Mouse (Mus musculus): ENCODE measurements around the gene Cldn7. TPM values are rescaled to one million over a fixed set of nuclear protein-coding genes. Genes with fewer than 3 reads are reported as not detected.

Cldn7 gene
- polyA plus RNA-seq, 1 experiment from 2014 or later, result 0.32 TPM

DNA sequence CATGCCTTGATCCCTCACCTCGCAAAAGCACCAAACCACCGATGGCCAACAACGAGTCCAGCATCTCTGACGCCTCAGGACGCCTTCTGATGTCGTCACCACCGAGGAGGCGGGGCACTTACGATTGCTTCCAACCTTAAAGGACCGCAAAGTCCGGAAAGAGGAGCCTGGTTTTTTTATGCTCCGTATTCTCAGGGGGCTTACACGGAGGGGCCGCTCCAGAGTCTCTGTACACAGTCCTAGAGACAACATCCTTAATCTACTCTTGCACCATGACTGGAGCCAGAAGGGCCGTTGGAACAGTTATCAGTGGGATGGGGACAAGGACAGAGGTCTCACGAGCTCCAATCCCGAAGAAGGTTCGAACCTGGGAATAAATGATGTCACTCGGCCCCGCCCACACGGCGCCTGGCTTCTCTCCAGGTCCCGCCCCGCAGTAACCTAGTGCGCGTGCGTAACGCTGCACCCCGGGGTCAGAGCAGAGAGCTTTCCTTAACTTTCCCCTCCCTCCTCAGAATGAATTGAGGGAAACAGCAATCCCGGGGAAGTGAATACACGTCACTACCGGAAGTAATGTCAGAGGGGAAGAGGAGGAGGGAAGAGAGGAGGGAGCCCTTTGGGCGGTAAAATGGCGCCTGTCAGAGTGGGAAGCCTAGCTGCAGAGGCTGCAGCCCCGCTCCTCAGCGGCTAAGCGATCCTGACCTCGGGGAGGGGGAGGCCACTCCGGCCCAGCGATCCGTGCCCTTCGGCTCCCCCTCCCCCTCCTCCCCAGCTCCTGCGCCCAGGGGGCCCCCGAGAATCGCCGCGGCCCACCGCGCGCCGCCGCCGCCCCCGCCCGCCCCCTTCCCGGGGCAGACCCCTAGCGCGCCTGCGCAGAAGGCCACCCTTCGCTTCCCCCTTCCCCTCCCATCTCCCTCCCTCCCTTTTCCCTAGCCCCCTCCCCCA, 15.9 kb downstream of the Cldn7 start:
- under 1% methylated on average over 33 of the region's 60 CpGs for WGBS
- Histone ChIP-seq H3K4me2 (replicated peaks) (peak overlapping the region; percentile 72), H3K4me3 (replicated peaks; ENCODE audit: low read length) (peak overlapping the region; percentile 100), H3K4me1 (replicated peaks; ENCODE audit: control insufficient read depth, insufficient read depth, low read length) (peaks cover 27% of the 10 kb centered on the region), H3K27me3 (ENCODE audit: control insufficient read depth, insufficient read depth, low read length) (no peaks in the 10 kb centered on the region), H3K9me3 (ENCODE audit: control insufficient read depth, low read length) (no peaks in the 10 kb centered on the region), H3K36me3 (replicated peaks; ENCODE audit: control insufficient read depth, insufficient read depth) (peaks cover 39% of the 10 kb centered on the region), H3K9ac (peak overlapping the region; percentile 100), H3K27ac (peak overlapping the region; percentile 100)
- DNase-seq (ENCODE audit: low spot score) (peak; percentile 100), ATAC-seq (ENCODE audit: low FRiP score) (peak; percentile 94)

DNA sequence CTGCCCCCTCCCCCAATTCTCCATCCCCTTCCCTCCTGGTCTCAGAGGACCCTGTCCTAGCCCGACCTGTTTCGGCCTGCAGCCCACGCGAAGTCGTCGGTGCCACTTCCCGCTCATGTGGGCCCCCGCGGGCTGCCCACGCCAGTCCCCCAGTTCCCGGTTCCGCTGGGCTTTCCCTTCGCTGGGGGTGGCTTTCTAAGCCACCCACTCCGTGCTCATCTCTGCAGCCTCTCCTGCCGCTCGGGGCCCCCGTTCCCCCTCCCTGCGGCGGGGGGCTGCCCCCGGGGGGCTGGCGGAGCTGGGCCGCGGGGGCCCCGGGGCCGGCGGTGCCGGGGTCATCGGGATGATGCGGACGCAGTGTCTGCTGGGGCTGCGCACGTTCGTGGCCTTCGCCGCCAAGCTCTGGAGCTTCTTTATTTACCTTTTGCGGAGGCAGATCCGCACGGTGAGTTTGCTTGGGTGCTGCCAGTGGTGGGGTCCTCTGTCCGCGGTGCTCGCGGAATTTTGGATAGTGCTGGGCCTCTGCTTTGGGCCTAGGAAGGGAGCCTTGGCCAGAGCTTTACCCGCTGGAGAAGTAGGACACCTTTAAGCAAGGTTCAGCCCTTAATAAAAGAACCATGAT, 16.7 kb downstream of the Cldn7 start, which contains the start of gene Ctdnep1:
TSS of gene Ctdnep1 (plus strand) at position 16 of the 622 bp plus-strand sequence.
- DNase-seq (ENCODE audit: low spot score) (no peak), ATAC-seq (ENCODE audit: low FRiP score) (peak; percentile 41; the same call in 1 of the 2 replicates)
- WGBS, result under 1% methylated on average over 35 of the region's 43 CpGs
- Histone ChIP-seq H3K9me3 (ENCODE audit: control insufficient read depth, low read length) (no peaks in the 10 kb centered on the region), H3K36me3 (replicated peaks; ENCODE audit: control insufficient read depth, insufficient read depth) (peaks cover 39% of the 10 kb centered on the region), H3K27me3 (ENCODE audit: control insufficient read depth, insufficient read depth, low read length) (no peaks in the 10 kb centered on the region), H3K4me3 (replicated peaks; ENCODE audit: low read length) (peak within 1 kb of the TSS; percentile 100), H3K4me2 (replicated peaks) (peak within 1 kb of the TSS; percentile 72), H3K4me1 (replicated peaks; ENCODE audit: control insufficient read depth, insufficient read depth, low read length) (peaks cover 27% of the 10 kb centered on the region), H3K9ac (peak within 1 kb of the TSS; percentile 100), H3K27ac (peak within 1 kb of the TSS; percentile 100)

DNA sequence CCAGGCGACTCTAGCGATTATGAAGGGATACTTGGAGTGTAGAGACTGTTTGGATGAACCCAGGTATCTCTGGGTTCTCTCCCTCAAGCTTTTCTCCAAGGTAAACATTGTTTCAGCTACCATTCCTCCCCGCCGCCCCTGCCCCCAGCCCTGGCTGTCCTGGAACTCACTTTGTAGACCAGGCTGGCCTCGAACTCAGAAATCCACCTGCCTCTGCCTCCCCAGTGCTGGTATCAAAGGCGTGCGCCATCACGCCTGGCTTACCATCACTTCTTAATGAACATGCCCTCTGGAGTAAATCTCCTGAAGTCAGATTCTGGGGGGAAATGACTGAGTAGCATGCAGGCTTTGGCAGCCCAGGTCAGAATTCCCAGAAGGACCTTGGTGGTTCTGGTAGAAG, 17.6 kb downstream of the Cldn7 start, which contains the start of gene Elp5:
TSS of gene Elp5 (minus strand) at position 293 of the 400 bp plus-strand sequence.
- Histone ChIP-seq H3K4me3 (replicated peaks; ENCODE audit: low read length) (peak within 1 kb of the TSS; percentile 100), H3K27me3 (ENCODE audit: control insufficient read depth, insufficient read depth, low read length) (no peaks in the 10 kb centered on the region), H3K4me2 (replicated peaks) (peak within 1 kb of the TSS; percentile 72), H3K9me3 (ENCODE audit: control insufficient read depth, low read length) (no peaks in the 10 kb centered on the region), H3K27ac (peak within 1 kb of the TSS; percentile 100), H3K36me3 (replicated peaks; ENCODE audit: control insufficient read depth, insufficient read depth) (peaks cover 41% of the 10 kb centered on the region), H3K4me1 (replicated peaks; ENCODE audit: control insufficient read depth, insufficient read depth, low read length) (peaks cover 27% of the 10 kb centered on the region), H3K9ac (peak within 1 kb of the TSS; percentile 100)
- WGBS, result 63% methylated on average over 8 of the region's 8 CpGs
- ATAC-seq (ENCODE audit: low FRiP score) (no peak), DNase-seq (ENCODE audit: low spot score) (no peak)

DNA sequence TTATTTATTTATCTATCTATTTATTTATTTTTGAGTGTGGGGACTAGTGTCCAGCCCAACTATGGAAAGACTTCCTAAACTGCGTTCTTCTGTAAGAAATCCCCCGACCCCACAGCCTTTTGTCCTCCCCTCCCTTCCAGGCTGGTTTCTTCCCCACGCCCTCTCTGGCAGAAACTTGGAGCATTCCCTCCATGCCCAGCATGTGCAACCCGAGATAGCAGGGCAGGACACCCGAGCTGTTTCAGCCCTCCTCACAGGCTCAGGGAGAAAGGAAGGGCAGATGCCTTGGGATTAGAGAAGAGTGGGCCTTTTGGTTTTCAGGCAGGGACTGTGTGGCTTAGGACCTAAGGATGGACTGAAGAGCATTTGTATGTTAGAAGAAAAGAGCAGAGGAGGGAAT, 18.3 kb downstream of the Cldn7 start:
- H3K4me3 ChIP-seq (replicated peaks; ENCODE audit: low read length), result peak overlapping the region; percentile 100; the same call in 1 of the 2 replicates
- no peaks in the 10 kb centered on the region for H3K27me3 ChIP-seq (ENCODE audit: control insufficient read depth, insufficient read depth, low read length)
- H3K9ac ChIP-seq, result peak overlapping the region; percentile 100
- DNase-seq (ENCODE audit: low spot score) (no peak), ATAC-seq (ENCODE audit: low FRiP score) (no peak)
- H3K4me1 ChIP-seq (replicated peaks; ENCODE audit: control insufficient read depth, insufficient read depth, low read length), result peaks cover 27% of the 10 kb centered on the region
- peaks cover 43% of the 10 kb centered on the region for H3K36me3 ChIP-seq (replicated peaks; ENCODE audit: control insufficient read depth, insufficient read depth)
- H3K9me3 ChIP-seq (ENCODE audit: control insufficient read depth, low read length), result no peaks in the 10 kb centered on the region
- peak overlapping the region; percentile 72 for H3K4me2 ChIP-seq (replicated peaks)
- no peak overlapping the region for H3K27ac ChIP-seq
- 50% methylated on average over 5 of the region's 5 CpGs for WGBS

DNA sequence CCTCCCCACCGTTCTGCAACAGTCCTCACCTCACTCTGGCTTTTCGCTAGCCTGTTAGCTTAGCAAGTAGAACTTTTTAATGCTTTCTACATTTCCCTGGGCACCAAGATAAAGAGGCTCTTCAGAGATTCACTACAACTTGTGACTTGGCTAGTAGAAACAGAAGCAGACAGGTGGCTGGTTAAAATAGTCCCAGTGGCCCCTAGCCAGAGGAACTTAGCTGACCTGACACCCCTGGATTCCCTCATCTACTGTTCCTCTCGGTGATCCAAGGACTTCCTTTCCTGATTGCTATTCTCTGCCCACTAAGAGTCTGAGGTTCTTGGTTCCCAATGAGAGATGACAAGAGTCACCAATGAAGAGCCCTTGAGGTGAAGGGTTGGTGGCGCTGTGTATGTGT, 18.8 kb downstream of the Cldn7 start:
- H3K4me1 ChIP-seq (replicated peaks; ENCODE audit: control insufficient read depth, insufficient read depth, low read length), result peaks cover 27% of the 10 kb centered on the region
- ATAC-seq (ENCODE audit: low FRiP score), result no peak
- peak overlapping the region; percentile 72 for H3K4me2 ChIP-seq (replicated peaks)
- 0 out of 2 replicates have a peak overlapping the region, but pooled peaks have one; percentile 100 for H3K4me3 ChIP-seq (replicated peaks; ENCODE audit: low read length)
- 91% methylated on average over 4 of the region's 4 CpGs for WGBS
- H3K36me3 ChIP-seq (replicated peaks; ENCODE audit: control insufficient read depth, insufficient read depth), result peaks cover 48% of the 10 kb centered on the region
- no peak overlapping the region for H3K27ac ChIP-seq
- H3K9me3 ChIP-seq (ENCODE audit: control insufficient read depth, low read length), result no peaks in the 10 kb centered on the region
- H3K27me3 ChIP-seq (ENCODE audit: control insufficient read depth, insufficient read depth, low read length), result no peaks in the 10 kb centered on the region
- peak overlapping the region; percentile 100; the same call in 1 of the 2 replicates for H3K9ac ChIP-seq
- DNase-seq (ENCODE audit: low spot score), result no peak

DNA sequence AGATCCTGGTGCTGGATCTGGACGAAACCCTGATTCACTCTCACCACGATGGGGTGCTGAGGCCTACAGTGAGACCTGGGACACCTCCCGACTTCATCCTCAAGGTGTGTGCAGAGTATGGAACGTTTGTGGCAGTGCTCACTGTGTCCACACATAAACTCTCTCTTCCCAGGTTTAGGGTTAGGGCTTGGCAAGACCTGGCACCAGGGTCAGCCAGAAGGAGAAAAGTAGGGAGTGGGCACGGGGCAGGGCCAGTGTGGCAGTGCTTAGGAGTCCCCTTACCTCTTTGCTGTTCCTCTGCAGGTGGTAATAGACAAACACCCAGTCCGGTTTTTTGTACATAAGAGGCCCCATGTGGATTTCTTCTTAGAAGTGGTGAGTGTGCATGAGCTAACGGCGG, 19.9 kb downstream of the Cldn7 start:
- Histone ChIP-seq H3K36me3 (replicated peaks; ENCODE audit: control insufficient read depth, insufficient read depth) (peaks cover 58% of the 10 kb centered on the region), H3K4me2 (replicated peaks) (no peak overlapping the region)
- ATAC-seq (ENCODE audit: low FRiP score), result no peak

DNA sequence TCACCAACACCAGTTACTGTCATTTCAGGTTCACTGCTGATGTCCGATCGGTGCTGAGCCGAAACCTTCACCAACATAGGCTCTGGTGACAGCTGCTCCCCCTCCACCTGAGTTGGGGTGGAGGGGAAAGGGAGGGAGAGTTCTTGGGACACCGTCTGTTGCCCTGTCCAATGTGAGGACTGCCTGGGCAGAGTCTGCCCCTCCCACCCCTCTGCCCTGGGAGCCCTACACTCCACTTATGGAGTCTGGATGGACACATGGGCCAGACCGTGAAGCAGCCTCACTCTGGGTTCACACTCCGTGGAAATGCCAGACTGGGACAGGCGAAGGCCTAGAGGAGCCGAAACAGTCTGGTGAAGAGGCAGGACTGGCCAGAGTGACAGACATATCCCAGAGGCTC, 25.4 kb downstream of the Cldn7 start:
- Histone ChIP-seq H3K4me2 (replicated peaks) (no peak overlapping the region), H3K9ac (no peak overlapping the region), H3K4me1 (replicated peaks; ENCODE audit: control insufficient read depth, insufficient read depth, low read length) (peaks cover 9% of the 10 kb centered on the region)

More for the DNA sequence above, 19.9 kb downstream of the Cldn7 start:
- Histone ChIP-seq H3K27me3 (ENCODE audit: control insufficient read depth, insufficient read depth, low read length) (no peaks in the 10 kb centered on the region), H3K9me3 (ENCODE audit: control insufficient read depth, low read length) (no peaks in the 10 kb centered on the region), H3K9ac (no peak overlapping the region), H3K27ac (no peak overlapping the region), H3K4me3 (replicated peaks; ENCODE audit: low read length) (no peak overlapping the region), H3K4me1 (replicated peaks; ENCODE audit: control insufficient read depth, insufficient read depth, low read length) (peaks cover 20% of the 10 kb centered on the region)
- whole genome bisulfite sequencing, result 91% methylated on average over 8 of the region's 8 CpGs
- no peak for DNase-seq (ENCODE audit: low spot score)

DNA sequence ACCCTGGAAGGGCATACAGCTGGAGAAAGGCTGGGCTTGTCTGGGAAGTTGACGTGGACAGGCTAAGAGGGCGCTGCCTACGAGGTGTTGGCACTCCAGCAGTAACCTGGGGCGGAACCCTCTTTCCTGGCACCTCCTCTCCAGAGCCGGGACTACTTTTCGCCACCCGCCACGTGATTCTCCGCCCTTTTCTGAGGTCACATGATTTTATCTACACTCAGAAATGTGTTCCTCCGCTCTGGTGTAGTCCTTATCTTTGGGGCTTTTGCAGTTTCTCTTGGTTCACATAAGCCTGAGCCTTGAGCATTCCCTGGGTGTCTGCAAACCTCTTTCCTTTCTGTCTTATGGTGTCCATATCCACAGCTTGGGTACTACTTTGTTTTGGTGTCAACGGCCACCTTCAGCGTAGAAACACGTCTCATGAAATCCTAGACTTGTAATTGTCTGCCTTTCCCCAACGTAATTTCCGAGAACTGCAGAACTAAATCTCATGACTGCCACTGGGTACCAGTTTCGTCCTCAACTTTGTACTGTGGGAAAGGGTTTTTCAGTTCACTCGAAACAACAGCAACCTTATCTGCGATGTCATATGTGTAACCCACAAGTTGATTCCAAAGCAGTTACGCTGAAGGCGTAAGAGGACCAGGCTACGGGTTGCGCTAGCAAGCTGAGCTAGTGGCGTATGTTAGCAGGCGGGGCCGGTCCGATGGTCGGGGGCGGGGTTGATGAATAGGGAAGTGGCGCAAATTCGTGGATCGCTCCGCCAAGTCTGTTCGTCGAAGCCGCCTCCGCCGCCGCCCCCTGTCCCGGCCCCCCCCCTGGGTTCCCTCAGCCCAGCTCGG, 26.5 kb downstream of the Cldn7 start, which contains the start of gene Gabarap:
TSS of gene Gabarap (plus strand) at position 294 of the 842 bp plus-strand sequence.
- peaks cover 62% of the 10 kb centered on the region for H3K36me3 ChIP-seq (replicated peaks; ENCODE audit: control insufficient read depth, insufficient read depth)
- WGBS, result under 1% methylated on average over 40 of the region's 40 CpGs
- ATAC-seq (ENCODE audit: low FRiP score) (peak; percentile 68), DNase-seq (ENCODE audit: low spot score) (peak; percentile 98)
- peak within 1 kb of the TSS; percentile 92 for H3K27ac ChIP-seq
- H3K9ac ChIP-seq, result peak within 1 kb of the TSS; percentile 91
- H3K9me3 ChIP-seq (ENCODE audit: control insufficient read depth, low read length), result no peaks in the 10 kb centered on the region
- peak within 1 kb of the TSS; percentile 70 for H3K4me2 ChIP-seq (replicated peaks)
- H3K4me1 ChIP-seq (replicated peaks; ENCODE audit: control insufficient read depth, insufficient read depth, low read length), result peaks cover 9% of the 10 kb centered on the region
- peak within 1 kb of the TSS; percentile 78 for H3K4me3 ChIP-seq (replicated peaks; ENCODE audit: low read length)
- no peaks in the 10 kb centered on the region for H3K27me3 ChIP-seq (ENCODE audit: control insufficient read depth, insufficient read depth, low read length)

More for the DNA sequence above, 25.4 kb downstream of the Cldn7 start:
- Histone ChIP-seq H3K4me3 (replicated peaks; ENCODE audit: low read length) (no peak overlapping the region), H3K27ac (no peak overlapping the region), H3K9me3 (ENCODE audit: control insufficient read depth, low read length) (no peaks in the 10 kb centered on the region), H3K36me3 (replicated peaks; ENCODE audit: control insufficient read depth, insufficient read depth) (peaks cover 72% of the 10 kb centered on the region), H3K27me3 (ENCODE audit: control insufficient read depth, insufficient read depth, low read length) (no peaks in the 10 kb centered on the region)
- ATAC-seq (ENCODE audit: low FRiP score), result no peak
- WGBS, result 96% methylated on average over 8 of the region's 8 CpGs
- no peak for DNase-seq (ENCODE audit: low spot score)

Data from hindbrain, embryonic 14.5 days (tissue).